Mouse (Mus musculus) stomach, postnatal 0 days (tissue): ENCODE data around the gene Atxn10.

Experiments used
- CTCF ChIP-seq: IDR thresholded peaks from 2 replicates; pipeline ENCODE4 v1.5.1; 2016; ENCODE audit warnings: antibody characterized with exemption, low read depth, mild to moderate bottlenecking, moderate library complexity
- EP300 ChIP-seq: optimal IDR thresholded peaks from 2 replicates; pipeline ENCODE3; 2016; ENCODE audit warnings: antibody characterized with exemption

DNA sequence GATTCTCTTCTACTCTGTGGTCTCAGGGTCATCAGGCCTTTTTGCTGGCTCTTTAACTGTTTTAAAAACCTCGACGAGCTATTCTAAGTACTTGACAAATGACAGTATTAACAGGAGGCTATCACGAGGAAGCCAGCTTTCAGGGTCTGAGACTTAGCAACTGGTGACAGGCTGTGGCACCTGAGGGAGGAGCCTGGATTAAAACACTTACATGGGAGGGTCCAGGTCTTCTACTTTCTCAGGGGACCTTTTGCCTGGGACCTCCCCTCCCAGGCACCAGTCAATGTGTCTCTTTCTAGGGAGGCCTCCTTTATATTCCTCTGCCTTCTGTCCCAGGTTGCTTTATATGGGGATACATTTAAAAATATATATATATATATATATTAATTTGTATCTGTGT is 1.8 kb upstream of the Atxn10 start:
- TF ChIP-seq CTCF (no peak), EP300 (no peak)
